In the genomic region with DNA sequence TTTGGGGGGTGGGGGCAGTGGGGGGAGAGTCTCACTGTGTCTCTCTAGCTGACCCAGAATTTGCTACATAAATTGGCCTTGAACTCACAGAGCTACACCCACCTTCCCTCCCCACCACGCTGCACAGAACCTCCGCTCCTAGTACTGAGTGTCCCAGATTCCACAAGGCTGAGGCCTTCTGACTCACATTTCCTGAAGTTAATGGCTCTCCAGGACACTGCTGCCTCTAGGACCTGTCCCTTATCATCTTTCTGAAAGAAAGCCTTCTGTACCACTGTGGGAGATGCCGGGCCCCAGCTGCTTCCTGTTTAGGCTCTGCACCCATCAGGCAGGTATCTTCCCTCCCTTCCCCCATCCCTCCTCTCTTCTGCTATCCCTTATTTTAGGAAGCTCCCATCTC, we compare ENCODE assay signal across 9 mouse cellular contexts. TPM values are rescaled to one million over a fixed set of nuclear protein-coding genes. Genes with fewer than 3 reads are reported as not detected.
A peak's percentile ranks its signal among the peaks of the same experiment; 100 is the strongest.
DNase-seq lines count a peak whose midpoint lies in the region; ATAC-seq lines count a peak whose summit lies in the region.
"Had no signal": no experiment of that assay in that cellular context is flagged by ENCODE, and none has a peak within 500 bp of the region (broad histone marks: within the 10 kb centered on the region; RNA-seq: fewer than 3 reads in every experiment).

No protein-coding gene starts in this region.

- H3K4me2 ChIP-seq in liver, embryonic 13.5 days: peak overlapping the region; percentile 99

- no peaks in the 10 kb centered on the region for H3K9me3 ChIP-seq in liver, embryonic 13.5 days (replicated peaks)

- no peak for ATAC-seq in liver, embryonic 13.5 days (ENCODE audit: low read depth)

- peak overlapping the region; percentile 33 for H3K4me3 ChIP-seq in liver, embryonic 13.5 days (replicated peaks)

- H3K27me3 ChIP-seq in liver, embryonic 13.5 days: no peaks in the 10 kb centered on the region

- H3K9ac ChIP-seq in liver, embryonic 13.5 days: peak overlapping the region; percentile 96

- H3K36me3 ChIP-seq in liver, embryonic 13.5 days: peaks cover 40% of the 10 kb centered on the region

- peak overlapping the region; percentile 99 for H3K27ac ChIP-seq in liver, embryonic 13.5 days

- H3K4me1 ChIP-seq in liver, embryonic 13.5 days (replicated peaks): peaks cover 65% of the 10 kb centered on the region

- peak; percentile 80 to 88 for DNase-seq in adrenal gland, adult (ENCODE audit: inconsistent age in 2 of 2, low spot score in 1 of 2)
- DNase-seq in adrenal gland, postnatal 4 days (ENCODE audit: low spot score in 2 of 2): no peak
- DNase-seq in spleen, postnatal 10 days (ENCODE audit: low spot score in 2 of 2): peak; percentile 31 to 35
- no peak for DNase-seq in spleen, postnatal 36 days (ENCODE audit: low spot score in 2 of 2)
- DNase-seq in liver, embryonic 13.5 days: no peak
- DNase-seq in embryo, embryonic 10 days (ENCODE audit: low spot score): no peak
- DNase-seq in ovary, postnatal 10 days (ENCODE audit: low spot score): no peak
- DNase-seq in kidney, postnatal 14 days: no peak

- WGBS in liver, embryonic 13.5 days (ENCODE audit: insufficient replicate concordance): 17% methylated on average over 3 of the region's 3 CpGs

RNA-seq across cellular contexts. Expression of a gene that starts 2.6 kb away (rescaled TPM):
- not detected for total RNA-seq in adrenal gland, postnatal 4 days (2021)
- not detected in 2 replicates for polyA plus RNA-seq in liver, embryonic 13.5 days (2015; fragmentation: Nextera tagmentation; extraction: Ambion mirVana)
- polyA plus RNA-seq: C2C12 had no signal

RNA-seq across cellular contexts. Expression of a gene that starts 2.8 kb away (rescaled TPM):
- 100 to 1,000 TPM; 617 to 655 TPM for total RNA-seq in adrenal gland, postnatal 4 days (2021)
- polyA plus RNA-seq in liver, embryonic 13.5 days (2015; fragmentation: Nextera tagmentation; extraction: Ambion mirVana): 1,982 and 2,114 TPM in 2 replicates

RNA-seq across cellular contexts. Expression of a gene that starts 3.0 kb away (rescaled TPM):
- total RNA-seq in adrenal gland, postnatal 4 days (2021): 100 to 1,000 TPM; 122 to 138 TPM
- 130 TPM in 2 replicates for polyA plus RNA-seq in liver, embryonic 13.5 days (2015; fragmentation: Nextera tagmentation; extraction: Ambion mirVana)

RNA-seq across cellular contexts. Expression of a gene that starts 11.9 kb away (rescaled TPM):
- 10 to 100 TPM; 26.1 to 28.9 TPM for total RNA-seq in adrenal gland, postnatal 4 days (2021)
- 12.2 and 15.3 TPM in 2 replicates for polyA plus RNA-seq in liver, embryonic 13.5 days (2015; fragmentation: Nextera tagmentation; extraction: Ambion mirVana)

RNA-seq across cellular contexts. Expression of a gene that starts 19.8 kb away (rescaled TPM):
- total RNA-seq in adrenal gland, postnatal 4 days (2021): under 1 TPM; 0.23 to 0.31 TPM
- 0.33 and 0.56 TPM in 2 replicates for polyA plus RNA-seq in liver, embryonic 13.5 days (2015; fragmentation: Nextera tagmentation; extraction: Ambion mirVana)

Comparison
In these comparisons a context has a peak if more than half of its experiments do, and no peak if none do; other contexts are left out.
1. DNase-seq: peak in adrenal gland, adult (2 of 2) and spleen, postnatal 10 days (2 of 2); none in adrenal gland, postnatal 4 days (0 of 2), spleen, postnatal 36 days (0 of 2), liver, embryonic 13.5 days (single experiment), embryo, embryonic 10 days (single experiment), ovary, postnatal 10 days (single experiment) and kidney, postnatal 14 days (single experiment).